Mouse (Mus musculus) ES-Bruce4 (cell line): ENCODE measurements around the gene Tex48. TPM values are rescaled to one million over a fixed set of nuclear protein-coding genes. Genes with fewer than 3 reads are reported as not detected.

Experiments
- H3K27ac ChIP-seq: 2 replicates; pipeline ENCODE4 v1.5.1; 2012; ENCODE audit warnings: low read length, inconsistent platforms; ENCODE audit not compliant: insufficient read depth
- H3K27me3 ChIP-seq: 2 replicates; pipeline ENCODE4 v1.6.1; 2012; ENCODE audit warnings: mild to moderate bottlenecking, low read length, inconsistent platforms; ENCODE audit not compliant: control insufficient read depth, poor library complexity, insufficient read depth, severe bottlenecking
- H3K36me3 ChIP-seq: 2 replicates; pipeline ENCODE4 v1.6.1; 2012; ENCODE audit warnings: inconsistent platforms, mild to moderate bottlenecking, low read length, moderate library complexity; ENCODE audit not compliant: control insufficient read depth, poor library complexity, insufficient read depth, severe bottlenecking
- H3K4me1 ChIP-seq: one replicate; pipeline ENCODE4 v1.8.1; 2011; ENCODE audit warnings: low read length; ENCODE audit not compliant: control insufficient read depth, insufficient read depth
- H3K4me3 ChIP-seq: 2 replicates; pipeline ENCODE4 v1.5.1; 2011; ENCODE audit warnings: low read depth, mild to moderate bottlenecking, low read length
- H3K9ac ChIP-seq: 2 replicates; pipeline ENCODE4 v1.6.1; 2012; ENCODE audit warnings: low read depth, mild to moderate bottlenecking, inconsistent platforms; ENCODE audit not compliant: poor library complexity, severe bottlenecking
- H3K9me3 ChIP-seq: replicated peaks from 2 replicates; pipeline ENCODE4 v1.6.1; 2012; ENCODE audit warnings: mild to moderate bottlenecking, low read length, inconsistent platforms; ENCODE audit not compliant: control insufficient read depth, poor library complexity, insufficient read depth, severe bottlenecking
- CTCF ChIP-seq: IDR thresholded peaks from one replicate; pipeline ENCODE4 v1.8.1; 2011; ENCODE audit warnings: low read depth, low read length
- EP300 ChIP-seq: IDR thresholded peaks from 2 replicates; pipeline ENCODE4 v1.6.1; 2011; ENCODE audit warnings: low read depth, low read length; ENCODE audit not compliant: insufficient read depth
- POLR2A ChIP-seq: IDR thresholded peaks from one replicate; pipeline ENCODE4 v1.8.1; 2011; ENCODE audit warnings: low read length; ENCODE audit not compliant: insufficient read depth
- polyA plus RNA-seq: library from polyadenylated mRNA; stranded (reverse); fragments of >200 nt; gene quantifications from 2 replicates; pipeline ENCODE4 v1.2.4, GENCODE M21; 2011; ENCODE audit warnings: low read depth; ENCODE audit not compliant: missing spikeins, insufficient read depth, insufficient read length

Gene Tex48
- polyA plus RNA-seq, 1 experiment = not detected

GRCm38 (mm10) chr4:63633181-63633580, 11.0 kb upstream of the Tex48 start:
- H3K4me3 ChIP-seq = no peak overlapping the region
- TF ChIP-seq EP300 (no peak), POLR2A (no peak), CTCF (no peak)
- H3K9ac ChIP-seq = no peak overlapping the region
- H3K27ac ChIP-seq = no peak overlapping the region
- no peaks in the 10 kb centered on the region for H3K27me3 ChIP-seq
- no peaks in the 10 kb centered on the region for H3K4me1 ChIP-seq
- H3K36me3 ChIP-seq = no peaks in the 10 kb centered on the region
- no peaks in the 10 kb centered on the region for H3K9me3 ChIP-seq

DNA sequence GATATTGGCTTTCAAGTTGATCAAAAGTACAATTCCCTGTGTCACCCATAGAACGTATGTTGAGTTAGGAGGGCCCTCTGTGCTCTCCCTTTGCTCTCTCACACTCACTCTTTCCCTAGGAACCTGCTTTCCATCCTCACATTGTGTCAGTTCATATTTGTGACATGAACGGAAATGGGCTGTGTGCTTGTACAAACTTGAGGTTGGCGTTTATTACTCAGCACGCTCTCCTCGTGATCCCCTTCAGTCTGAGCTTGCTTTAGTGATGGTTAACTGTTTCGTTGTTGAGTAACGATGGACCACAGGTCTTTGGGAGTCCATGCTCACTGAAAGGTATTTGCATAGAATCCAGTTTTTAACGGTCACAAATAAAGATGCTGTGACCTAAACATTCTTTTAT, 4.9 kb upstream of the Tex48 start:
- Histone ChIP-seq H3K27me3 (no peaks in the 10 kb centered on the region; the same call in 1 of the 2 replicates), H3K36me3 (no peaks in the 10 kb centered on the region), H3K9me3 (no peaks in the 10 kb centered on the region), H3K9ac (no peak overlapping the region), H3K27ac (no peak overlapping the region), H3K4me1 (no peaks in the 10 kb centered on the region), H3K4me3 (no peak overlapping the region)
- TF ChIP-seq CTCF = no peak
- TF ChIP-seq POLR2A = no peak
- no peak for TF ChIP-seq EP300

DNA sequence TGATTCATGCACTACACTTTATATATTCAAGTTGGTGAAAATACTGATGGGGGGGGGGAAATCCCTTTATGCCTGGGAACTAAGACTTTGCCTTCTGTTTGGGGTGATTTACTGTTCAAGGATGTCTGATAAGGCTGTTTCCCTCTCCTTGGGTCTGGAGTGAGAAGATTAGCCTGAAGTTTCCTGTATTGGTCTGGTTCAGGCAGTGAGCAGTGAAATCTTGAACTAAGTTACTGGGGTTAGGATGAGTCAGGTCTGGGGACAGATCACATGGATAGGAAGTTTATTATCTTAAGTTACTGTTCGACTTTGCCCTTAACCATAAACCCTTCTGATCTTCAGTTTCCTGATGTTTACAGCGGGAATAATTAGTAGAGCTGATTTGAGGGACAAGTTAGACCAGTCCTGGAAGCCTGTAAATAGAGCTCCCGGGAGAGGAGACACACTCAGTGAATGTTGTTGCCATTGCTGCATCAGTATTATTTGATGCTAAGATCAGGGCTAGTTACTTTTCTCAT, 3.4 kb upstream of the Tex48 start:
- Histone ChIP-seq H3K9me3 (no peaks in the 10 kb centered on the region), H3K4me3 (no peak overlapping the region), H3K9ac (no peak overlapping the region), H3K27ac (no peak overlapping the region), H3K27me3 (no peaks in the 10 kb centered on the region; the same call in 1 of the 2 replicates), H3K36me3 (no peaks in the 10 kb centered on the region), H3K4me1 (no peaks in the 10 kb centered on the region)
- TF ChIP-seq EP300 (no peak), CTCF (no peak), POLR2A (no peak)

GRCm38 (mm10) chr4:63621861-63622260, 367 bp downstream of the Tex48 start:
- no peak for TF ChIP-seq POLR2A
- TF ChIP-seq EP300 = no peak
- TF ChIP-seq CTCF = no peak
- Histone ChIP-seq H3K27ac (no peak overlapping the region), H3K36me3 (no peaks in the 10 kb centered on the region), H3K27me3 (no peaks in the 10 kb centered on the region; the same call in 1 of the 2 replicates), H3K9ac (no peak overlapping the region), H3K4me1 (no peaks in the 10 kb centered on the region), H3K4me3 (no peak overlapping the region), H3K9me3 (no peaks in the 10 kb centered on the region)

DNA sequence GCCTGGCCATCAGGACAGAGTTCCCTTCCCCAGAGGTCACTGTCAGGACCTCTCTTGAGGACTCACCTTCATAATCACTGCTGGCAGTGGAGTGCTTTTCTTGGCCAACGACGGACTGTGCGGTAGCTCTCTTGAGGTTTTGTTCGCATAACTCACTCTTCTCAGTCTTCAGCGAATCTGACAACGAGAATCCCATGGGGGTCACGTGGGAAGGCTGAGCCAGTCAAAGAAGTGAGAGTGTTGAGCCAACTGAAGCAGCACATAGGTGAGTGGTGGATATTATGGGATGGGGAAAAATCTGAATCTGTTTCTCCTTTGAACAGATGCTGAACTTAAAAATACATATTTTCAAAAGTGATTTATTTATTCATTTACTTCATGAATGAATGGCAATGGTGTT, 13.8 kb downstream of the Tex48 start:
- no peaks in the 10 kb centered on the region for H3K36me3 ChIP-seq
- no peak overlapping the region for H3K9ac ChIP-seq
- H3K27me3 ChIP-seq = peaks cover 1% of the 10 kb centered on the region; the same call in 1 of the 2 replicates
- no peaks in the 10 kb centered on the region for H3K9me3 ChIP-seq
- no peak overlapping the region for H3K4me3 ChIP-seq
- no peak overlapping the region for H3K27ac ChIP-seq
- TF ChIP-seq CTCF (no peak), EP300 (no peak), POLR2A (no peak)
- no peaks in the 10 kb centered on the region for H3K4me1 ChIP-seq

GRCm38 (mm10) chr4:63605968-63606367, 16.3 kb downstream of the Tex48 start:
- Histone ChIP-seq H3K9ac (no peak overlapping the region), H3K36me3 (no peaks in the 10 kb centered on the region), H3K27ac (no peak overlapping the region), H3K4me1 (no peaks in the 10 kb centered on the region), H3K4me3 (no peak overlapping the region), H3K9me3 (no peaks in the 10 kb centered on the region), H3K27me3 (peaks cover 1% of the 10 kb centered on the region; the same call in 1 of the 2 replicates)
- TF ChIP-seq POLR2A (no peak), CTCF (no peak), EP300 (no peak)
